Mouse (Mus musculus) liver, embryonic 14.5 days (tissue): ENCODE results near the gene Dedd2. TPM values are rescaled to one million over a fixed set of nuclear protein-coding genes. Genes with fewer than 3 reads are reported as not detected.

Experiments used
- ATAC-seq: fragments of 200-750 bp; cut with Nextera tagmentation; 2 replicates; pipeline ENCODE4 v1.8.0; 2017; ENCODE audit warnings: moderate number of reproducible peaks, mild to moderate bottlenecking, moderate library complexity; ENCODE audit not compliant: insufficient read depth
- DNase-seq, 3 experiments: peaks; one replicate each; pipeline ENCODE4 v3.0.0-alpha.2; 2012 to 2013; ENCODE audit warnings: low read depth in 3 of 3, low spot score in 3 of 3
- H3K27ac ChIP-seq: fragments of 300-500 bp; sonication (generic); 2 replicates; pipeline ENCODE4 v1.5.1; 2014; ENCODE audit warnings: moderate library complexity, mild to moderate bottlenecking, control low read depth, inconsistent platforms
- H3K27me3 ChIP-seq: fragments of 300-500 bp; sonication (generic); 2 replicates; pipeline ENCODE4 v1.6.1; 2014; ENCODE audit warnings: mild to moderate bottlenecking, low read length, moderate library complexity; ENCODE audit not compliant: control insufficient read depth, insufficient read depth
- H3K36me3 ChIP-seq: fragments of 300-500 bp; sonication (generic); replicated peaks from 2 replicates; pipeline ENCODE4 v1.6.1; 2014; ENCODE audit warnings: low read depth; ENCODE audit not compliant: control insufficient read depth, insufficient read depth
- H3K4me1 ChIP-seq, 2 experiments: fragments of 200-500 bp in 1 of 2; fragments of 300-500 bp in 1 of 2; sonication (generic) in 1 of 2; replicated peaks; 2 replicates each; pipeline ENCODE4 v1.6.1; 2012 to 2014; ENCODE audit warnings: antibody characterized with exemption in 1 of 2, inconsistent platforms in 1 of 2, low read length in 1 of 2; ENCODE audit not compliant: control insufficient read depth in 2 of 2, insufficient read depth in 2 of 2
- H3K4me2 ChIP-seq: fragments of 300-500 bp; sonication (generic); 2 replicates; pipeline ENCODE4 v1.6.1; 2014; ENCODE audit warnings: low read depth, mild to moderate bottlenecking, control low read depth, moderate library complexity
- H3K4me3 ChIP-seq, 2 experiments: fragments of 200-500 bp in 1 of 2; fragments of 300-500 bp in 1 of 2; sonication (generic) in 1 of 2; 2 replicates each; pipeline ENCODE4 v1.5.1; 2012 to 2014; ENCODE audit warnings: low read depth in 2 of 2, low read length in 2 of 2, mild to moderate bottlenecking in 2 of 2, control low read depth in 1 of 2, inconsistent platforms in 1 of 2, moderate library complexity in 1 of 2; ENCODE audit not compliant: insufficient read depth in 1 of 2
- H3K9ac ChIP-seq: fragments of 300-500 bp; sonication (generic); replicated peaks from 2 replicates; pipeline ENCODE4 v1.6.1; 2014; ENCODE audit warnings: mild to moderate bottlenecking, control low read depth, moderate library complexity
- H3K9me3 ChIP-seq: fragments of 300-500 bp; sonication (generic); 2 replicates; pipeline ENCODE4 v1.6.1; 2016; ENCODE audit warnings: low read length, mixed read lengths; ENCODE audit not compliant: control insufficient read depth
- CTCF ChIP-seq: IDR thresholded peaks from 2 replicates; pipeline ENCODE4 v1.5.1; 2016; ENCODE audit warnings: antibody characterized with exemption, low read depth, control low read depth
- EP300 ChIP-seq: IDR thresholded peaks from 2 replicates; pipeline ENCODE4 v1.6.1; 2016; ENCODE audit warnings: antibody characterized with exemption, low read depth
- WGBS: fragments of 180-500 bp; shearing (Covaris S2); extraction: QIAGEN DNeasy Blood & Tissue Kit; methylation state at CpG from one replicate; pipeline ENCODE4 v1.1.7; 2014; ENCODE audit not compliant: insufficient replicate concordance; 5-methylcytosine and 5-hydroxymethylcytosine counted together
- polyA plus RNA-seq, 2 experiments: library from polyadenylated mRNA; depleted of rRNA in 1 of 2; stranded (reverse) in 1 of 2; unstranded in 1 of 2; fragments of >200 nt; fragmentation: Nextera tagmentation in 1 of 2; extraction: Ambion mirVana in 1 of 2; gene quantifications; 2 replicates each; pipeline versions ENCODE4 v1.2.1 to v1.2.3; 2012 to 2014

Dedd2 gene
- polyA plus RNA-seq, 2 experiments, result 20.8 to 26.9 TPM

DNA sequence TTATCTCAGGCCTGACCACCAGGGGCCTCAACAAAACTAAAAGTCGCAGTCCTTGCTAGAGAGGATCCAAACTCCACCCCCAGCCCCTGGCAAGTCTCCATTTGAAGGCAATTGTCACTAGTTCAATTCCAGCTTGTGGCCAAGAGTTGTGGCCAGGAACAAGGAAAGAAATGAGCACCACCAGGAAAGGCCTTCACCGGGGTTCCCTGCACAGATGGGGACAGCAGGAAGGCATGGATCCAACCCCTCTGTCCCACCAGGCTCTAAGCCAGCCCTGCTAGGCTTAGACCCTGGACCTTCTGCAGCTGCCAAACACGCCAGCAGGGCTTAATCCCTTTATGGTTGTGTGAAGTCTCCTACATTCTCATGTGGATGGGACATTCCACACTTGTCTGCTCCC lies 49.8 kb downstream of the Dedd2 start:
- Histone ChIP-seq H3K36me3 (no peaks in the 10 kb centered on the region), H3K4me1 (no peaks in the 10 kb centered on the region), H3K27ac (no peak overlapping the region), H3K27me3 (peaks cover 4% of the 10 kb centered on the region), H3K9me3 (no peaks in the 10 kb centered on the region), H3K9ac (no peak overlapping the region), H3K4me3 (no peak overlapping the region), H3K4me2 (no peak overlapping the region)
- TF ChIP-seq EP300 (no peak), CTCF (no peak)
- ATAC-seq, result no peak
- 22% methylated on average over 3 of the region's 3 CpGs for WGBS
- no peak for DNase-seq

- H3K9ac ChIP-seq, result no peak overlapping the region
- ATAC-seq, result no peak
- no peak overlapping the region for H3K4me3 ChIP-seq
- DNase-seq, result no peak
- WGBS, result 60% methylated on average over 5 of the region's 5 CpGs
- TF ChIP-seq CTCF, result no peak
- no peak for TF ChIP-seq EP300
- no peak overlapping the region for H3K4me2 ChIP-seq
- H3K27me3 ChIP-seq, result no peaks in the 10 kb centered on the region; the same call in 1 of the 2 replicates
- no peaks in the 10 kb centered on the region for H3K36me3 ChIP-seq
- no peaks in the 10 kb centered on the region for H3K9me3 ChIP-seq
- H3K27ac ChIP-seq, result no peak overlapping the region
- no peaks in the 10 kb centered on the region for H3K4me1 ChIP-seq
Measured at GRCm38 (mm10) chr7:25166106-25166505, 54.3 kb downstream of the Dedd2 start.

DNA sequence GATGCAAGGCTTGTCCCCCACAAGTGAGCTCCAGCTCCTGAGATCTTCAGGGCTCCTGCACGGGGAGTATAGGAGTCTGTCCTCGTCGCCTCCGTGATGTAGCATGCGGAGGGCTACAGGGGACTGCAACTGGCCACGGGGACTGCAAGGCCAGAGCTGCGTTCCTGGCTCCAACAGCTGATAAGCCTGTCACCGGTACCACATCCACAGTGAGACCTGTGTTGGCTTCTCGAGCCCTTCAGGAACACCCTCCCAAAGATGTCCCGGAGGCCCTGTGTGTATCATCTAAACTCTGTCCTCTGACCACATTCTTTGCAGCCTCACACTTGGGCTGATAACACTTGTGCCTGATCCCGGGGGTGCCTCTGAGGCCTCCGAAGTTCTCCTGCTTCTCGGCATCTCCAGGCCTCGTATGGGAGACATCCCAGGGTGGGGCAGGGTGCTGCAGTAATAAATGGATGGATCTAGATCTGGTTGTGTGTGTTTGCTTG lies 64.2 kb downstream of the Dedd2 start:
- 6% methylated on average over 14 of the region's 14 CpGs for WGBS
- Histone ChIP-seq H3K4me2 (peak overlapping the region; percentile 86), H3K27ac (peak overlapping the region; percentile 81), H3K9ac (peak overlapping the region; percentile 67), H3K9me3 (no peaks in the 10 kb centered on the region), H3K36me3 (no peaks in the 10 kb centered on the region), H3K4me1 (peaks cover 26 to 35% of the 10 kb centered on the region in 2 experiments), H3K27me3 (peaks cover 8% of the 10 kb centered on the region), H3K4me3 (peak overlapping the region; percentile 42 to 64)
- peak; percentile 64 for ATAC-seq
- TF ChIP-seq EP300, result no peak
- no peak for TF ChIP-seq CTCF
- DNase-seq, result peak in 1 of 3 experiments; percentile 32

GRCm38 (mm10) chr7:25155469-25156157 lies 64.8 kb downstream of the Dedd2 start:
- Histone ChIP-seq H3K27me3 (peaks cover 14% of the 10 kb centered on the region), H3K9ac (peak overlapping the region; percentile 67), H3K36me3 (no peaks in the 10 kb centered on the region), H3K27ac (peak overlapping the region; percentile 81), H3K4me2 (peak overlapping the region; percentile 86), H3K4me1 (peaks cover 26 to 35% of the 10 kb centered on the region in 2 experiments), H3K9me3 (no peaks in the 10 kb centered on the region), H3K4me3 (peak overlapping the region; percentile 42 to 64)
- peak; percentile 97 for ATAC-seq
- peak; percentile 59 to 78 (median 64) for DNase-seq
- WGBS, result 6% methylated on average over 17 of the region's 17 CpGs
- no peak for TF ChIP-seq EP300
- peak; percentile 19 for TF ChIP-seq CTCF

- no peaks in the 10 kb centered on the region for H3K36me3 ChIP-seq
- H3K27me3 ChIP-seq, result peaks cover 24% of the 10 kb centered on the region
- TF ChIP-seq CTCF, result no peak
- no peak for TF ChIP-seq EP300
- no peaks in the 10 kb centered on the region for H3K9me3 ChIP-seq
- H3K27ac ChIP-seq, result peak overlapping the region; percentile 81
- no peak overlapping the region for H3K4me3 ChIP-seq
- DNase-seq (peak in 1 of 3 experiments; percentile 24), ATAC-seq (no peak)
- H3K4me2 ChIP-seq, result peak overlapping the region; percentile 86
- H3K9ac ChIP-seq, result peak overlapping the region; percentile 67
- H3K4me1 ChIP-seq, result peaks cover 26 to 35% of the 10 kb centered on the region in 2 experiments
- WGBS, result 64% methylated on average over 4 of the region's 4 CpGs
Measured at GRCm38 (mm10) chr7:25154648-25155047, 65.8 kb downstream of the Dedd2 start.
